Mouse (Mus musculus) embryonic facial prominence, embryonic 14.5 days (tissue): Measurements from ENCODE around the gene Zdhhc18. TPM values are rescaled to one million over a fixed set of nuclear protein-coding genes. Genes with fewer than 3 reads are reported as not detected.

ENCODE experiments used
- ATAC-seq: fragments of 200-750 bp; cut with Nextera tagmentation; 2 replicates; pipeline ENCODE4 v1.8.0; 2017; ENCODE audit warnings: low read depth, moderate number of reproducible peaks, moderate TSS enrichment
- DNase-seq: peaks from one replicate; pipeline ENCODE4 v3.0.0-alpha.2; 2015; ENCODE audit warnings: low spot score
- H3K27ac ChIP-seq: fragments of 300-500 bp; sonication (generic); replicated peaks from 2 replicates; pipeline ENCODE4 v1.5.1; 2014; ENCODE audit warnings: low read depth, mild to moderate bottlenecking, low read length, moderate library complexity
- H3K27me3 ChIP-seq: fragments of 300-500 bp; sonication (generic); replicated peaks from 2 replicates; pipeline ENCODE4 v1.6.1; 2014; ENCODE audit warnings: low read length; ENCODE audit not compliant: control insufficient read depth, insufficient read depth
- H3K36me3 ChIP-seq: fragments of 300-500 bp; sonication (generic); 2 replicates; pipeline ENCODE4 v1.6.1; 2014; ENCODE audit warnings: low read length, mixed read lengths; ENCODE audit not compliant: control insufficient read depth, insufficient read depth
- H3K4me1 ChIP-seq: fragments of 300-500 bp; sonication (generic); 2 replicates; pipeline ENCODE4 v1.6.1; 2014; ENCODE audit warnings: antibody characterized with exemption, low read length; ENCODE audit not compliant: control insufficient read depth, insufficient read depth
- H3K4me2 ChIP-seq: fragments of 300-500 bp; sonication (generic); 2 replicates; pipeline ENCODE4 v1.6.1; 2014; ENCODE audit warnings: low read depth, mild to moderate bottlenecking, low read length, moderate library complexity, mixed read lengths
- H3K4me3 ChIP-seq: fragments of 300-500 bp; sonication (generic); 2 replicates; pipeline ENCODE4 v1.5.1; 2014; ENCODE audit warnings: low read depth, mild to moderate bottlenecking, low read length
- H3K9ac ChIP-seq: fragments of 300-500 bp; sonication (generic); 2 replicates; pipeline ENCODE4 v1.6.1; 2014; ENCODE audit warnings: low read depth, mild to moderate bottlenecking, low read length, moderate library complexity, mixed read lengths
- H3K9me3 ChIP-seq: fragments of 300-500 bp; sonication (generic); 2 replicates; pipeline ENCODE4 v1.6.1; 2016; ENCODE audit warnings: low read length; ENCODE audit not compliant: control insufficient read depth
- WGBS: fragments of 180-500 bp; shearing (Covaris S2); extraction: QIAGEN DNeasy Blood & Tissue Kit; methylation state at CpG from one replicate; pipeline ENCODE4 v1.1.7; 2014; 5-methylcytosine and 5-hydroxymethylcytosine counted together
- polyA plus RNA-seq: library from polyadenylated mRNA; unstranded; fragments of >200 nt; fragmentation: Nextera tagmentation; extraction: Ambion mirVana; gene quantifications from 2 replicates; pipeline ENCODE4 v1.2.1, GENCODE M21; 2014

Zdhhc18 gene
- 2.1 and 3.7 TPM in 2 replicates for polyA plus RNA-seq

- peak; percentile 73 for DNase-seq
- ATAC-seq = no peak
- 41% methylated on average over 7 of the region's 7 CpGs for WGBS
- Histone ChIP-seq H3K9ac (no peak within 1 kb of the TSS), H3K4me1 (no peaks in the 10 kb centered on the region), H3K27me3 (no peaks in the 10 kb centered on the region), H3K36me3 (no peaks in the 10 kb centered on the region), H3K4me3 (peak within 1 kb of the TSS; percentile 27), H3K9me3 (peaks cover 6% of the 10 kb centered on the region; the same call in 1 of the 2 replicates), H3K4me2 (peak within 1 kb of the TSS; percentile 46), H3K27ac (0 out of 2 replicates have a peak within 1 kb of the TSS, but pooled peaks have one; percentile 24)
Observed at GRCm38 (mm10) chr4:133649989-133650699, at the start of gene Zdhhc18. TSS of gene Zdhhc18 (minus strand) at chr4:133650154.

- H3K9ac ChIP-seq = no peak overlapping the region
- peaks cover 86% of the 10 kb centered on the region for H3K36me3 ChIP-seq
- no peak overlapping the region for H3K4me2 ChIP-seq
- H3K27ac ChIP-seq = no peak overlapping the region
- 80% methylated on average over 3 of the region's 3 CpGs for WGBS
- DNase-seq (no peak), ATAC-seq (no peak)
- H3K9me3 ChIP-seq = no peaks in the 10 kb centered on the region
- H3K4me1 ChIP-seq = peaks cover 7% of the 10 kb centered on the region; the same call in 1 of the 2 replicates
- H3K27me3 ChIP-seq = no peaks in the 10 kb centered on the region
- H3K4me3 ChIP-seq = no peak overlapping the region
Observed at GRCm38 (mm10) chr4:133695363-133695762, 45.4 kb upstream of the Zdhhc18 start.

- no peak overlapping the region for H3K4me2 ChIP-seq
- 19% methylated on average over 5 of the region's 5 CpGs for WGBS
- no peak overlapping the region for H3K4me3 ChIP-seq
- DNase-seq (peak; percentile 72), ATAC-seq (no peak)
- peaks cover 7% of the 10 kb centered on the region; the same call in 1 of the 2 replicates for H3K4me1 ChIP-seq
- peak overlapping the region; percentile 22; the same call in 1 of the 2 replicates for H3K27ac ChIP-seq
- H3K27me3 ChIP-seq = no peaks in the 10 kb centered on the region
- no peaks in the 10 kb centered on the region for H3K9me3 ChIP-seq
- H3K9ac ChIP-seq = no peak overlapping the region
- peaks cover 100% of the 10 kb centered on the region for H3K36me3 ChIP-seq
Observed at GRCm38 (mm10) chr4:133690252-133690651, 40.3 kb upstream of the Zdhhc18 start.

- H3K9ac ChIP-seq = no peak overlapping the region
- DNase-seq (peak; percentile 75), ATAC-seq (peak; percentile 35; the same call in 1 of the 2 replicates)
- H3K36me3 ChIP-seq = peaks cover 98% of the 10 kb centered on the region
- 62% methylated on average over 7 of the region's 7 CpGs for WGBS
- H3K27me3 ChIP-seq = no peaks in the 10 kb centered on the region
- H3K4me3 ChIP-seq = no peak overlapping the region
- no peak overlapping the region for H3K27ac ChIP-seq
- H3K4me1 ChIP-seq = peaks cover 7% of the 10 kb centered on the region; the same call in 1 of the 2 replicates
- H3K4me2 ChIP-seq = no peak overlapping the region
- no peaks in the 10 kb centered on the region for H3K9me3 ChIP-seq
Observed at GRCm38 (mm10) chr4:133688417-133689067, 38.6 kb upstream of the Zdhhc18 start.

- peaks cover 98% of the 10 kb centered on the region for H3K36me3 ChIP-seq
- WGBS = 89% methylated on average over 5 of the region's 5 CpGs
- no peaks in the 10 kb centered on the region for H3K27me3 ChIP-seq
- H3K9me3 ChIP-seq = no peaks in the 10 kb centered on the region
- no peak overlapping the region for H3K4me2 ChIP-seq
- no peak overlapping the region for H3K9ac ChIP-seq
- DNase-seq = no peak
- no peak overlapping the region for H3K27ac ChIP-seq
- peaks cover 7% of the 10 kb centered on the region; the same call in 1 of the 2 replicates for H3K4me1 ChIP-seq
- no peak overlapping the region for H3K4me3 ChIP-seq
- no peak for ATAC-seq
Observed at GRCm38 (mm10) chr4:133687126-133687525, 37.2 kb upstream of the Zdhhc18 start.

GRCm38 (mm10) chr4:133686512-133686911 is 36.6 kb upstream of the Zdhhc18 start:
- DNase-seq = no peak
- Histone ChIP-seq H3K4me3 (no peak overlapping the region), H3K36me3 (peaks cover 98% of the 10 kb centered on the region), H3K9ac (no peak overlapping the region), H3K27me3 (no peaks in the 10 kb centered on the region), H3K27ac (no peak overlapping the region), H3K9me3 (no peaks in the 10 kb centered on the region), H3K4me1 (peaks cover 7% of the 10 kb centered on the region; the same call in 1 of the 2 replicates), H3K4me2 (no peak overlapping the region)
- ATAC-seq = no peak
- WGBS = 90% methylated on average over 11 of the region's 11 CpGs

GRCm38 (mm10) chr4:133680206-133680786 is 30.3 kb upstream of the Zdhhc18 start:
- WGBS = 88% methylated on average over 14 of the region's 14 CpGs

GRCm38 (mm10) chr4:133679629-133680028 is 29.7 kb upstream of the Zdhhc18 start:
- WGBS = 67% methylated on average over 7 of the region's 7 CpGs
- peaks cover 59% of the 10 kb centered on the region for H3K36me3 ChIP-seq

More at GRCm38 (mm10) chr4:133680206-133680786, 30.3 kb upstream of the Zdhhc18 start:
- no peaks in the 10 kb centered on the region for H3K9me3 ChIP-seq
- H3K4me3 ChIP-seq = no peak overlapping the region
- H3K4me2 ChIP-seq = no peak overlapping the region
- H3K27me3 ChIP-seq = no peaks in the 10 kb centered on the region
- no peak overlapping the region for H3K27ac ChIP-seq
- H3K36me3 ChIP-seq = peaks cover 66% of the 10 kb centered on the region
- no peak overlapping the region for H3K9ac ChIP-seq
- peaks cover 9% of the 10 kb centered on the region; the same call in 1 of the 2 replicates for H3K4me1 ChIP-seq
- ATAC-seq = no peak
- DNase-seq = no peak

More at GRCm38 (mm10) chr4:133679629-133680028, 29.7 kb upstream of the Zdhhc18 start:
- no peak for ATAC-seq
- Histone ChIP-seq H3K9ac (no peak overlapping the region), H3K9me3 (no peaks in the 10 kb centered on the region), H3K4me1 (peaks cover 10% of the 10 kb centered on the region; the same call in 1 of the 2 replicates), H3K4me2 (no peak overlapping the region), H3K27ac (no peak overlapping the region; the same call in 1 of the 2 replicates), H3K27me3 (no peaks in the 10 kb centered on the region), H3K4me3 (no peak overlapping the region)
- DNase-seq = no peak
